Comparison of ENCODE assay signal across 14 mouse cellular contexts in the genomic region with DNA sequence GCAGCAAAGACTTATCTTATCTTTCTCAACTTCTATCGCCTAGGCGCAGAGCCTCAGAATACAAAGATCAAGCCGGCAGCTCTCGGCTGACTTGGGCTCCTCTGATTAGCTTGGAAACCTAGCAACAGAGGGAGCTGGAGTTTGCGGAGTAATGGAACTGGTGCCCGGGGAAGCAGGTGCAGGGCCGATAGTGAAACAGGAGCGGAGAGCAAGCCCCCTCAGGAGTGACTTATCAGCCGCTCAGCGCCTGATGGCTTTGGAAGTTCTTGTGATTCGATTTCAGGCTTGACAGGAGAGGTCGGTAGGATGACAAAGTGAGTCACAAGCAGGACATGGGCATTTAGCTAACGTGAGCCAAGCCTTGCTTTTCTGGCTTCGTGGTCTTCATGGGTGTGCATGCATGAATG. TPM values are rescaled to one million over a fixed set of nuclear protein-coding genes. Genes with fewer than 3 reads are reported as not detected.
A peak's percentile ranks its signal among the peaks of the same experiment; 100 is the strongest.
DNase-seq lines count a peak whose midpoint lies in the region; ATAC-seq and TF ChIP-seq lines count a peak whose summit lies in the region.
"Had no signal": no experiment of that assay in that cellular context is flagged by ENCODE, and none has a peak within 500 bp of the region (broad histone marks: within the 10 kb centered on the region; RNA-seq: fewer than 3 reads in every experiment).

No protein-coding gene starts in this region.

- H3K27me3 ChIP-seq in hindbrain, postnatal 0 days (ENCODE audit: insufficient read depth, low read length) = no peaks in the 10 kb centered on the region
- 0 out of 2 replicates have a peak, but pooled peaks cover 3% of the 10 kb centered on the region for H3K27me3 ChIP-seq in hindbrain, embryonic 13.5 days
- no peaks in the 10 kb centered on the region for H3K27me3 ChIP-seq in intestine, embryonic 16.5 days (replicated peaks; ENCODE audit: control insufficient read depth, insufficient read depth, low read length)
- H3K27me3 ChIP-seq: forebrain, embryonic 15.5 days; neural tube, embryonic 15.5 days had no signal

- H3K4me1 ChIP-seq in hindbrain, postnatal 0 days (ENCODE audit: insufficient read depth, low read length) = 0 out of 2 replicates have a peak, but pooled peaks cover 9% of the 10 kb centered on the region
- H3K4me1 ChIP-seq in hindbrain, embryonic 13.5 days (replicated peaks) = peaks cover 42% of the 10 kb centered on the region
- peaks cover 18% of the 10 kb centered on the region for H3K4me1 ChIP-seq in intestine, embryonic 16.5 days (ENCODE audit: control insufficient read depth, insufficient read depth, low read length)

- ATAC-seq in hindbrain, postnatal 0 days = no peak
- no peak for ATAC-seq in hindbrain, embryonic 13.5 days (ENCODE audit: low FRiP score)
- peak; percentile 75 for ATAC-seq in intestine, embryonic 16.5 days
- ATAC-seq: forebrain, embryonic 15.5 days had no signal

- H3K9ac ChIP-seq in hindbrain, postnatal 0 days (replicated peaks; ENCODE audit: low read length) = no peak overlapping the region
- no peak overlapping the region for H3K9ac ChIP-seq in hindbrain, embryonic 13.5 days
- H3K9ac ChIP-seq in intestine, embryonic 16.5 days (ENCODE audit: low read depth, low read length) = no peak overlapping the region
- H3K9ac ChIP-seq: forebrain, embryonic 15.5 days; neural tube, embryonic 15.5 days had no signal

- no peak overlapping the region for H3K4me2 ChIP-seq in hindbrain, postnatal 0 days (ENCODE audit: low read depth, low read length)
- H3K4me2 ChIP-seq in hindbrain, embryonic 13.5 days = no peak overlapping the region
- peak overlapping the region; percentile 20; the same call in 1 of the 2 replicates for H3K4me2 ChIP-seq in intestine, embryonic 16.5 days (ENCODE audit: low read depth, low read length)
- H3K4me2 ChIP-seq: forebrain, embryonic 15.5 days; neural tube, embryonic 15.5 days had no signal

- H3K27ac ChIP-seq in hindbrain, postnatal 0 days = no peak overlapping the region
- no peak overlapping the region for H3K27ac ChIP-seq in hindbrain, embryonic 13.5 days
- H3K27ac ChIP-seq in intestine, embryonic 16.5 days (ENCODE audit: low read length) = no peak overlapping the region
- H3K27ac ChIP-seq: forebrain, embryonic 15.5 days; kidney, postnatal 0 days; macrophage; neural tube, embryonic 15.5 days had no signal

- H3K9me3 ChIP-seq in hindbrain, postnatal 0 days (ENCODE audit: low read length) = no peaks in the 10 kb centered on the region
- H3K9me3 ChIP-seq in hindbrain, embryonic 13.5 days = no peaks in the 10 kb centered on the region
- no peaks in the 10 kb centered on the region for H3K9me3 ChIP-seq in intestine, embryonic 16.5 days (ENCODE audit: control insufficient read depth, low read length)
- H3K9me3 ChIP-seq: forebrain, embryonic 15.5 days; neural tube, embryonic 15.5 days had no signal

- TF ChIP-seq CTCF in hindbrain, postnatal 0 days (IDR thresholded peaks at IDR 0.05; ENCODE audit: low read depth) = no peak

- no peak overlapping the region for H3K4me3 ChIP-seq in hindbrain, postnatal 0 days (ENCODE audit: low read length)
- H3K4me3 ChIP-seq in hindbrain, embryonic 13.5 days = no peak overlapping the region
- H3K4me3 ChIP-seq in intestine, embryonic 16.5 days (ENCODE audit: low read length) = no peak overlapping the region; the same call in 1 of the 2 replicates
- H3K4me3 ChIP-seq: forebrain, embryonic 15.5 days; neural tube, embryonic 15.5 days had no signal

- DNase-seq in adrenal gland, postnatal 10 days = peak; percentile 26
- no peak for DNase-seq in adrenal gland, postnatal 25 days
- peak; percentile 55 for DNase-seq in hindbrain, postnatal 0 days (ENCODE audit: low spot score)
- peak; percentile 68 for DNase-seq in retina, postnatal 1 day
- no peak for DNase-seq in layer of hippocampus, postnatal 25 days (ENCODE audit: extremely low spot score in 1 of 2, low spot score in 1 of 2)
- no peak for DNase-seq in cerebellum, adult 11 months
- DNase-seq: adrenal gland, adult 8-10 months; thymus, postnatal 4 days had no signal

- 28% methylated on average over 14 of the region's 14 CpGs for WGBS in hindbrain, postnatal 0 days
- 31% methylated on average over 14 of the region's 14 CpGs for WGBS in hindbrain, embryonic 13.5 days
- 53% methylated on average over 14 of the region's 14 CpGs for WGBS in intestine, embryonic 16.5 days

- H3K36me3 ChIP-seq in hindbrain, postnatal 0 days (ENCODE audit: insufficient read depth, low read length) = no peaks in the 10 kb centered on the region
- H3K36me3 ChIP-seq in hindbrain, embryonic 13.5 days = peaks cover 16% of the 10 kb centered on the region; the same call in 1 of the 2 replicates
- no peaks in the 10 kb centered on the region; the same call in 1 of the 2 replicates for H3K36me3 ChIP-seq in intestine, embryonic 16.5 days (ENCODE audit: control insufficient read depth, insufficient read depth, low read length)
- H3K36me3 ChIP-seq: forebrain, embryonic 15.5 days; neural tube, embryonic 15.5 days had no signal

RNA-seq across cellular contexts. Expression of a gene that starts 47.4 kb away (rescaled TPM):
- 10 to 100 TPM; 60.1 to 72.8 TPM for total RNA-seq in adrenal gland, postnatal 10 days (2021)
- total RNA-seq in adrenal gland, postnatal 25 days (2021) = 114 and 133 TPM in 2 replicates
- total RNA-seq in hindbrain, postnatal 0 days (2014; rRNA removed) = 104 and 116 TPM in 2 replicates
- 55.7 and 56.4 TPM in 2 replicates for polyA plus RNA-seq in hindbrain, postnatal 0 days (2015; fragmentation: Nextera tagmentation; extraction: Ambion mirVana)
- polyA plus RNA-seq in hindbrain, embryonic 13.5 days (2015; fragmentation: Nextera tagmentation; extraction: Ambion mirVana) = 73.0 and 73.7 TPM in 2 replicates
- polyA plus RNA-seq in intestine, embryonic 16.5 days (2015; fragmentation: Nextera tagmentation; extraction: Ambion mirVana) = 59.0 and 60.3 TPM in 2 replicates
- 10 to 100 TPM; 41.4 to 41.8 TPM for total RNA-seq in layer of hippocampus, postnatal 25 days (2021)

Comparison
In these comparisons a context has a peak if more than half of its experiments do, and no peak if none do; other contexts are left out.
1. DNase-seq: peak in adrenal gland, postnatal 10 days (single experiment), hindbrain, postnatal 0 days (single experiment) and retina, postnatal 1 day (single experiment); none in adrenal gland, postnatal 25 days (single experiment), layer of hippocampus, postnatal 25 days (0 of 2) and cerebellum, adult 11 months (single experiment).